Mouse (Mus musculus) brain, adult 2 months (tissue): ENCODE measurements around the gene Ift81.
A peak's percentile ranks its signal among the peaks of the same experiment; 100 is the strongest.

Experiments
- DNase-seq: peaks from one replicate; pipeline ENCODE4 v3.0.0; 2011; ENCODE audit warnings: low read depth, low spot score

The Ift81 gene

DNA sequence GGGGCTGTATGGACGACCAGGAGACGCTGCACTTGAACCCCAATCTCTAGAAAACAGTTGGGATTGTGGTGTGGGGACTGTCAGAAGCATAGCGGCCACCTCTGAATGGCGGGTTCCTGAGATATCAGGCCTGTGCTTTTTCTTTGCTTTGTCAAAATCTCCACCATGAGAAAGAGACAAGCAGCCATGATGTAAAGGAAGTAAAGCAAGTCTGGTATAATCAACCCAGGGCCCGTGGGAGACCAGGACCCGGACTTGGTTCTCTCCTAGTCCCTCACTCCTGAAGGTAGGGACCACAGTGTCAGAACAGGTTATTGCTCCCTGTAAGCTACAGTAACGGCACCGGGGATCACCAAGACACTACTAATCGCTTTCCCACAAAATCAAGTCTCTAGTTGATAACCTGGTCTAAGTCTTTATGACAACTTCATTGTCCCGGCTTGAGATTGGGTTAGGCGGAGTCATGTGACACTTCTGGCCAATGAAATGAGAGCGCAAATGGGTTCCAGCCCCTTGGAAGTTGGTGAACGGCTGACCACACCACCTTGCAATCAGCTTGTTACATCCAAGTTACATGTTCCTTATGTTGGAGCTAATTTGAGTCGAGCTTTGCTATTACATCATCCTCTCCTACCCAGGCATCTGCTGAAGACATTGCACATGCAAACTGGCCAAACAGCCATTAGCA is 11.4 kb upstream of the Ift81 start:
- peak; percentile 55 for DNase-seq

DNA sequence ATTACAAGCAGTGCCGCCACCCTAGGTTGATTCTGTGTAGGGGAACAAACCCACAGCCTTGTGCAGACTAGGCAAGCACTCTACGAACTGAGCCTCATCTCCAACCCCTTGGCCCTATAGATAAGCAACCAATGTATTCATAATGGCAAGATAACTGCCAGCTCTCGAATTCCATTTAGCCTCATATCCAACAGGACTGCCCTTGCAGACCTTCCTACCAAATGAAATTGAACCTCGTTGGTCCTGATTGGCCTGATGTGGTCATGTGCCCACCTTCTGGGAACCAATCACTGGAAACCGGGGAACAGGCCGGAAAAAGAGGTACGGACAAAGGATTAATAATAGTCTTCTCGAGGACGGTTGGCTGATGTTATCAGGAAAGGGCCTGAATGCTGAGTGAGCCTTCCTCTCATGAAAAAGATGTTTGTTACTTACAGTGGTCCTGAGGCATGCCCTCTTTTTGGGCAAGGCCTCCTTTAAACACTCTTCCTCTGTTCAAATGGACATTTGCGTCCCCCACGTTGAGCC is 10.7 kb upstream of the Ift81 start:
- no peak for DNase-seq

DNA sequence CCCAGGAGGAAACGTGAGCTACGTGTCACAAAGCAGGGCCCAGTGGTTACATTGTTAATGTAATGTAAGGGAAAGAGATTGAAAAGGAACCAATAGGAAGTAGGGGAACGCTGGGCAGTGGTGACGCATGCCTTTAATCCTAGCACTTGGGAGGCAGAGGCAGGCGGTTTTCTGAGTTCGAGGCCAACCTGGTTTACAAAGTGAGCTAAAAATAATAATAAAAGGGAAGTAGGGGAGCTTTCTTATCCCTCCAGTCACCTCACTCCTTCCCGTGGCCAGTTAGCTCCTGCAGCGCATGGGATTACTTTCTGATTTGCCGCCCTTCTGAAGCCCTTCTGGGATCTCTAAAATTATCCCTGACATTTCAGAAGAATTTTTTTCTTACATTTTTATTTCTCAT is 9.5 kb upstream of the Ift81 start:
- no peak for DNase-seq

DNA sequence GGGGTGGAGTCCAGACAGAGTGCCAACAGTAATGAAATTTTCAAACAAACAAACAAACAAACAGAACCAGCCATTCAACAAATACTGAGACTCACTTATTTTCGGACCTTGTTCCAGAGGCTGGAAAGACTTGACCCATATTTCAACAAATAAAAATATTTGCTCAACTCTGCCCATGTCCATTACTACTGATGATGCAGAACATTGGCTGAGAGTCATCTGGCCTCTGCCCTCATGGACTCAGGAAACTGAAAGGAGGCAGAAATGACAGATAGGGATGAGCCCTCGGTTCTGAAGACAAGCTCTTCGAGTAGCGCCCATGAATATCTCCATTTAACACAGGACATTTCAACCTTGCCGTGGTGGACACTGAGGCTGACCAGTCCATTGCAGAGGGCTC is 8.2 kb upstream of the Ift81 start:
- DNase-seq: no peak

DNA sequence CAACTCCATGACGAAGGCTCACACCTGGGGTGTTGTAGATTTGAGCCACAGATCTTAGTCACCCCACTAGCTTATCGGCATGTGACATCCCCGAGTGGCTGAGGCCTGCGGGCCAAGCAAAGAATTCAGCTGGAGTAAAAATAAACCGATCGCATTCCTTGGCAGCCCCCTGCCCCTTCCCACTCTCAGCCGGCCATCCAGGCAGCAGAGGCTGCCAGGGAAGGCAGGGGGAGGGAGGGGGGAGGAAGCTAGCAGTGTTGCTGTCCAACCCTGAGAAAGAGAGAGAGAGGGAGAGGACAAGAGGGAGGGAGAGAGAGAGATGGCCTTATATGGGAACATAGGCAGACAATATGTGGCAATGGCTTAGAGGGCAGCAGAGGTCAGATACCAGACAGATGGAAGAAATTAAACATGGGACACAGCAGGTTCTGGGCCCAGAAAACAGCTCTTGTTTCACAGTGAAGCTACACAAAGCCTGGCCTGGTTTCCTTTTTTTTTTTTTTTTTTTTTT is 7.1 kb upstream of the Ift81 start:
- peak; percentile 71 for DNase-seq

DNA sequence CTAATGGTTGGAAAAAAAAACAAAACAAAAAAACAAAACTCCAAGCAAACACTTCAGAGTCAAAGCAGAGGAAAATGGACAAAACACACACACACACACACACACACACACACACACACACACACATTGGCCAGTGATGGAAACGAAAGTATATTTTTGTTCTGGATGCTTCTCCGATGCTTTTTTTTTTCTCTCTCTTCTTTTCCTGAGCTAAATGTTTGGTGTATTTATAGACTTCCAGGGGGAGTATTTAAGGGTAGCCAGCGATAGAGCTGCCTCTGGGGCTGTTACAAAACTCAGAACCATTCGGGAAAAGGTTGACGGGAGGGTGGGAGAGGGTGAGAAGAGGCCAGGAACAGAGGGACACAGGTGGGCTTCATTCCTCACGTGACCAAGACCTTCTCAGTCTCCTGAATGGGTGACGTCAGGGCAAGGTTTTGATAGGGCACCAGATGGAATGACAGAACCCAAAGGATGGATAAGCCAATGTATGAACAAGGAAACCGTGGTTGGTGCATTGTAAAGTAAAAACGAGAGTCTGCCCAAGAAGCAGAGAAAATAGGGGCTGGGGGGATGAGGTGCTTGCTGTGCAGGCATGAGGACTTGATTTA is 5.5 kb upstream of the Ift81 start:
- DNase-seq: peak; percentile 72

DNA sequence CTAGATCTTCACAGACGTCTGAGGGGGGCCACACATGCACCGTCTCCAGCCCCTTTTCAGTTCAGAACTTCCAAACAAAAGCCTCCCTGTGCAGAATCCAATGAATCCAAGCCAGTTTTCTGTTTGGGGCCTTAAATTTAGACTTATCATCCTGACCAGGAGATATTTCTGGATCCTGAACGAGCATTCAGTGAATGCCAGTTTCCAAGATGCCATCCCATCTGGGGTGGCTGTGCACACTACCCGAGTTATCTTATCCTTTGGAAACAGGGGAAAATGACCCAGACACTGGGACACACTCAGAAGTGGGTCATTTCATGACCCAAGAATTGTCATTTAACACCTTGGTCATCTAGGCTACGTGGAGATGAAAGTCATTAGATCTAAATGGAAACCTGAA is 3.4 kb upstream of the Ift81 start:
- DNase-seq: peak; percentile 78

DNA sequence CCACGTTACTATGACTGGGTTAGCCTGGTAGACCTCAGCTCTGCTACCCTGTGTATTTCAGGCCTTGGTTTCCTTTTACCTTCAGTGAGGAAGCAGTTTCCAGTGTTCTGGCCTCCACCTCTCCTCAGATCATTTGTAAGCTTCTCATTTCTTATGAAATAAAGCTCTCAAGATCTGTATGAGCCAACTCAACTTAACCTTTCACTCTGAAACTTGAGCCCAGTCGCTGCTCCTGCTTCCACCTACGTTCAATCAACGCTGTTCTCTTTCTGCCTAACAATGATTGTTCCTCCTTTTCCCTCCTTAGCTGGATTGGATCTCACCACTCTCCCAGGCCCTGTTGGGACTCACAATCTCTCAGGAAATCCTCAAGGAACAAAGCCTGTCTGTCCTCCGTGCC is 2.7 kb downstream of the Ift81 start:
- DNase-seq: no peak

DNA sequence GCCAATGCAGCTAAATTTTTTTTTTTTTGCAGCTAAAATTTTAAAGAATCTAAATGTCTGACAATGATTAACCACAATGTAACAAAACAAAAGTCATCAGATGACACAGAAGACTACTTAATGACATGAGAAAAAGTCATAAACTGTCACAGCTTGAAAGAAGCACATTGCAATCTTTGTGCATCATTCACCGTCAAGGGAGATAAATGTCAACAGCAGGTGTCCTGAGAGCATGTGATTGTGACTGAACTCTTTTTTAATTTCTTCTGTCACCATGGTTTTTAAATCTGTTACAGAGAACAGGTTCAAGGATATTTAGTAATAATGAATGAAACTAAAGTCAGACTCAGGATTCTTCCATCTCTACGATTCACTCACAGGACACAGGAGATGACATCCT is 9.4 kb downstream of the Ift81 start:
- no peak for DNase-seq

DNA sequence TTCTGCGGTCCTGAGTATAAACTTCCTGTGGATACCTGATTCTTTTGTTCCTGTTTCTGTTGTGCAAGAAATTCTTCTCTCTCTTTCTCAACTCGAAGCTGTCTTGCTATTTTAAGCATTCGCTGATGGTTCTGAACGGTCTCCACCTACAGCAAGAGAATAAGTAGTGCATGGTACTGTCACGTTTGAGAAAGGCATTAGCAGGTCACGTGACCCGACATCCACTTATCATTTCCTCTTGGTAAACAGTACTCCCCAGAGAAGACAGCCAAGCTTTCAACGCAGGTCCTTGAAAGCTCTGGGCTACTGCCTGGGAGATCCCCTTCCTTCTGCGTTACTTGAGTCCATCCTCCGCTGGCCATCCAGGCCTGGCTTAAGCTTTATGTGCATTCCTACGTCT is 12.1 kb downstream of the Ift81 start:
- peak; percentile 68 for DNase-seq

DNA sequence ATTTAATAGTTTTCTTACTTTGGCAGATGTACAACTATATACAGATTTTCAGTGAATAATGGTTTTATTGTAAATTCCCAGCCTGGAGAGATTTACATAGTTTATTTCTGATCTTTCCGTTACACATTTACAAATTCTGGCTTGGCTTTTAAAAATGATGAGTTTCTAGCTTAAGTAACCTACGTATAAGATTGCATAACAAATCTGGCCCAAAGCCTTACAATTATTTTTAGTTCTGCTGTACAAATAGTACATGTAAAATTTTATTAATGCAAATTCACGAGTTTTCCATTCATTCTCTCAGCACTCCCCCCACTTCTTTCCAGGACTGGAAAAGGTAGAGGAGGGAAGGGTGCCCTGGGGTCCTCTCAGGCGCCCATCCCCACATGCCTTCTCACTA is 18.8 kb downstream of the Ift81 start:
- peak; percentile 60 for DNase-seq

DNA sequence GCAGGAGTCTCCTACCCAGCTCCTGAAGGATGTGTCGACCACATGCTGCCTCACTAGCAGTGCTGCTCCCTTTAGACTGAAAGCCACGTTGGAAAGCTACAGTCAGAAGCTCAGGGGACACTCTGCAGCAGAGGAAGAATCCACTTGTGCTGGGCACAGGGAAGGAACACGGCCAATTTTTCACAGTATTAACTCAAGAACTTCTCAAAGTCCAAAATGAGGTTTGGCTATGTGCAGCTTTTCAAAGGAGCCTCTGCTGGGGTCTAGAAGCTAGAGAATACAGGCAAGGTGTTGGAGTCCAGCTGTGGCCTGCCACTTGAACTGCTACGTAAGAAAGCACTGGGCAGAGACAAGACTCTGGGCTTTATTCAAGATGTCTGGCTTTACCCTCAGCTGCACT is 24.4 kb downstream of the Ift81 start:
- no peak for DNase-seq

DNA sequence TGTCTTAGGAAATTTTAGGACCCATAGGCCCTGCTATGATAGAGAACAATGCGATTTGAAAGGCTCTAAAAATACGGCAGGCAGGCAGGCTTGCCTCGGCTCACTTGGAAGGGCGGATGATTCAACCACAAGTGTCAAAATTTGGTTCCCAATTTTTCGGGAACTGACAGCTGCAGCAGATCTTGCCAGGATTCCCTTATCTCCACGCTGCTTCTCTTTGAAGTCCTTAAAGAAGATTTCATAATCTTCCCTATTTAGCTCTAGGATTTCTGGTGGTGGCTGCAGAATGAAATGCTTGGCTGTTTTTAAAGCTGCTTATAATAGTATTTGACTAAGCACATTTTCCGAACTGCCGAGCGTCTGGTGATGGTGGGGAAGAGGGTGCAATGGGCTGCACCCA is 28.8 kb downstream of the Ift81 start:
- DNase-seq: peak; percentile 95

DNA sequence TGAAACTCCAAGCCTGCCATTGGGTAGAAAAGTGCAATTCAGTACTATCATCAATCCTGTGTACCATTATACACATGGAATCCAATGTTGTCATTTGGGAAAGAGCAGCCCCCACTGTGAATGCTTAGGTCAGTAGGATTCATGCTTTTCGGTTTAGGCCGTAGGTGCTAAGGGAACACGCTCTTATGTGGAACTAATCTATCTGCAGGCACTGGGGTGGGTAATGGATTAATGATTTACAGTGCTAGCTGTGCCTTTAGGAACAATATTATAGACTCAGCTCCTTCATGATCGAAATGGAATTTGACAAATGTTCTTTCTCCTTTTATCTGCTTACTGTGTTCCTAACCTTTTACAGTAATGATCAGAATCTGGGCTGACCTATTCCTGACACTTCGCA is 30.2 kb downstream of the Ift81 start:
- DNase-seq: no peak

DNA sequence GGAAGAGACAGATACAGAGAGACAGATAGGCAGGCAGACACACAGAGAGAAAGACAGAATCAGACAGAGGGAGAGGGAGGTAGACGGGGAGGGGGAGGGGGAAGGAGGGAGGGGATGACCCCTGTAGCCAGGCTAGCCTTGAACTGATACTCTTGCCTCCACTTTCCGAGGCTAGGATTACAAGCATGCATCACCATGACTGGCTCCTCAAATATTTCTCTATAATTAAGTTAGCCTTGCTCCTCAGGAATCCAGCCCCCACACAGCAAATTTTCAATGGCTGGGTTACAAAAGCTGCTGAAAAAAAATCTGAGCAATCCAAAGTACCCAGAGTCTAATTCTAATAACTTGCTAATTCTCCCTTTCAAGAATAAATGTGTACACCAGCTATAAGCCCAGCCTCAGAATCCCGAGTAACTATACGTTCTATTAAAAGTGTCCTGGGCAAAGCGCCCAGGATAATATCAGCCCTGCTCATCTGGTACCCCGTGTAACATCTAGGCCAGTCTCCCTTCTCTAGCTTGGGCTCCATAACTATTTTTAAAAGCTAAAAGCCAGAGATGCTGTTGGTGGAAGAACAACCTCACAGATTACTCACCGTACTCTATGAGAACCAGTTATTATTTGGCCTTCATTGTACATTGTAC is 37.5 kb downstream of the Ift81 start:
- peak; percentile 69 for DNase-seq

DNA sequence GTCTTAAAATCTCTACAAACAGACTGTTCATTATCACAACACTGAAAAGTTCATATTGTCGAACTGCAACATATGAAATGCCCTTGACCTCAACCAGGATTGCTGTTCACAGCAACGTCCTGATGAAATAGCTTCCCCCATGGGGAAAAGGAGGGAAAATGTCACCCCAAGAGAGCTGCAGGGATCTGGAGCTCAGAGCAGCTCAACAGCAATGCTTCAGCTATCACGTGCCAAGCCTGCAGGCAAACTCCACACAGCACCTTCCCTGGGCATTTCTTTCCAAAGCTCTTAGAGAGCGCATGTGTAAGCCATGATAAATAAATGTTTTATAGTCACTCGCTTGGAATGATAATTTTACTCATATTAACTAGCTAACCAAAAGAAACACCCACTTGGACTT is 42.3 kb downstream of the Ift81 start:
- no peak for DNase-seq

DNA sequence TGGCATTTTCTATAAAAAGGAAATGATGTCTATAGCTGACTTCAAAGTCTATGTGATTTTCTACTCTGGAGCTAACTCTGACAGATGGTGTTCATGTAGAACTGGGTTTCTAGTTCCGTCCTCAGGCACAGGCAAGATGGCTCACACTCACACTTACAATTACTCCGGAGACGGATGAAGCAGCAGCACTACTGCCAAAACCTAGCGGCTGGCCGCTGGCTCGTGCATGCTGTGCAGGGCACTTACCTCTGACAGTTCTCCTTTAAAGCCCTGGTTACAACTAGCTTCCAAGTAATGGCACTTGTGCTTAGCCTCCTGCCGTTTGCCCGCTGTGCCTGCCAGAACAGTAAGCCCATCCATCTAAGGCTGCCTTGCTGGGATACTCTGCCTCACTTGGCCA is 47.7 kb downstream of the Ift81 start:
- DNase-seq: peak; percentile 93

DNA sequence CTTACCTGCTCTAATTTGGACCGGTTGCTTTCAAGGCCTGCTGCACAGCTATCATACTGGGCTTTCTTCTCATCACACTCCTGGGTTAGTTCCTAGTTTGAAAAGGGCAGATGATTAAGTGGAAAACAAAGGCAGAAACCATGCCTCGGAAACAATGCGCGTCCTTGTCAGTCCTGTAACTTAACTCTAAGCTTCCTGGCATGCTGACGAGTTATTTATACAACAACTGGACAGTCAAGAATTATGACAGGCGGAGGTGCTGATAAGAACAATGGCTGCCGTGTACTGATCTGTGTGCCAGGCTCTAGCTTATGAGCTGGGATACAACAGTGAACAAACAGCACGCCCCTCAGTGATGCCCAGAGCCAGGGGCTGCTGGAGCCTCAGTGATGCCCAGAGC is 53.7 kb downstream of the Ift81 start:
- no peak for DNase-seq

DNA sequence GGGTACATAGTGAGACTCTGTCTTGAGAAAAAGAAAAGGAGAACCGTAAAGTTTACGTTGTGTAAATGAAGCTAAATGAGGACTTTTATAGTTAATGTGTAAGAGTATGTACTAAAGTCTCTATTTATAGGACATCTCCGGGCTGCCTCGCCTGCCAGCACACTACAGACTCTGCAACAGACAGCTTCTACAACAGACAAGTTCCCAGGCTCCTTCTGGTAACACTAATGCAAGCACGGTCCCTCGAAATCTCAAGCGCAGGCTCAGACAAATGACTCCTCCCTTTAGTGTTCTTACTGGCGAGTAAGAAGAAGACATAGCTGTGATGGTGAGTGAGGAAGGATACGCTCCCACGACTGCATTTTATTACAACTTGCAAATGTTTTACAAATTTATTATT is 56.2 kb downstream of the Ift81 start:
- DNase-seq: no peak

DNA sequence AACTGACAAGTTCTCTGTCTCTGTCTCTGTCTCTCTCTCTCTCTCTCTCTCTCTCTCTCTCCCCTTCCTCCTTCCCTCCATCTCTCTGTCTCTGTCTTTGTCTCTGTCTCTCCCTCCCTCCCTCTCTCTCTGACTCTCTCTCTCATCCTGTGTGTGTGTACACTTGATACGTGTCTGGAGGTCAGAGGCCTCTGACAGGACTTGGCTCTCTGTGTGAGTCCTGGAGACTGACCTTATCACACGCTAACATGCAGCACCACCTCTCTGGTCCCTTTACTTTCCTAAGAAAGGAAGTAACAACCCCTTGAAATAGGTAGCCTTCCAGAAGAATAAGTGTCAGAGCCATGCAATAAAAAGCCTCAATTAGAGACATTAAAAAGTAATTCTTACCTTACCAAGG is 59.2 kb downstream of the Ift81 start:
- DNase-seq: no peak

DNA sequence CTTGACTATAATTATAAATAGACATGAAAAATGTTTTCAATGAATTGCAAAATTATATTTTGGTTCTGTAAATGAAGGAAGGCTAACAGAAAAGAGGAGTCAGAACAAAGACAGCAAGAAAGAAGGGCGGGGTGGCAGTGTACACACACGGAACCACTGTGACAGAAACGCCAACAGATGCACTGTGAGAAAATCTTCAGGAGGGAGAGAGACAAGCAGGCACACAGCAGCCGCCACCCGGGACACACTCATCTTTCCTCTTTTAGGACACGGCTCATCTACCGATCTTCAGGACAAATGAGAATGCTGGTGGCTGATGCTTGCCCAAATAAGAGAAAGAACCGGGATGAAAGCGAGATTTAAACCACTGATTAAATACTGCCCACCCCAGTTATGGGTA is 61.7 kb downstream of the Ift81 start:
- peak; percentile 75 for DNase-seq

DNA sequence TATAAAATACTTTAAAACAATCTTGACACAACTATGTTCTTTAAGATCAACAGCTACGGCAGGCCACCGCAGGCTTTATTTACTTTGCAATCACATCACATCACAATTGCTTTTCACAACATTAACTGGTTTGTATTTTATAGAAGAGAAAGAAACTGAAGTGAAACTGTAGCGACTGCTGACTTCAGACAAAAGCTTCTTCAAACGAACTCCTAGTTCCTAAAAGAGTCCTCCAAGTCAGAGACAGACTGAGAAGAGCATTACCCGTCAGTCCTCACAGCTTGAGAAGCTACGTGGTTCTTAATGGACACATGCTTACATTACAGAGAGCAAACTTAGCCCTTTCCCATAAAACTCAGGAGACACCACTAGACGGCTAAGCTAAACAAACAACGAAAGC is 63.9 kb downstream of the Ift81 start:
- no peak for DNase-seq

DNA sequence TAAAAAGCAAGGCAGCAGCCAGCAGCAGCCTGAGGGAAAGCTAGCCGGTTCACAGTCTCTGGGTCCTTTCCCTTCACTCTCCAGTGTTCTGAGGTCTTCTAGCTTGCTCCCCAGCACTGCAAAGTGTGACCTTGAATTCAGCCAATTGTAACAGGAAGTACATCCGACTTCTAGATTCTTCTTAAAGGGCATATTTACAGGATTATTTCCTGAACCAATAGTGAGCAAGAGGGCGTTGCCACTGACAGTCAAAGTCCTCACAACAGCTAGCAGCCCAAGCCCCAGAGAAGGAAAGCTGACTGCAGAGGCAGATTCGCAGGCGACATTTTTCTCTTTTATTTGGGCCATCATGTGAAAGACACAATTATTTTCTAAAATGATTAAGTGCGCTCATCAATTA is 65.6 kb downstream of the Ift81 start:
- no peak for DNase-seq
